Mouse (Mus musculus) myocyte (in vitro differentiated cells): ENCODE data around the gene Spon1.

Experiments used
- CEBPB ChIP-seq: IDR thresholded peaks from 2 replicates; pipeline ENCODE4 v1.6.1; 2011; ENCODE audit warnings: mild to moderate bottlenecking, moderate library complexity; ENCODE audit not compliant: poor library complexity, insufficient read depth, severe bottlenecking
- MAX ChIP-seq: IDR thresholded peaks from one replicate; pipeline ENCODE4 v1.6.1; 2011; ENCODE audit warnings: low read depth, mild to moderate bottlenecking, control low read depth

DNA sequence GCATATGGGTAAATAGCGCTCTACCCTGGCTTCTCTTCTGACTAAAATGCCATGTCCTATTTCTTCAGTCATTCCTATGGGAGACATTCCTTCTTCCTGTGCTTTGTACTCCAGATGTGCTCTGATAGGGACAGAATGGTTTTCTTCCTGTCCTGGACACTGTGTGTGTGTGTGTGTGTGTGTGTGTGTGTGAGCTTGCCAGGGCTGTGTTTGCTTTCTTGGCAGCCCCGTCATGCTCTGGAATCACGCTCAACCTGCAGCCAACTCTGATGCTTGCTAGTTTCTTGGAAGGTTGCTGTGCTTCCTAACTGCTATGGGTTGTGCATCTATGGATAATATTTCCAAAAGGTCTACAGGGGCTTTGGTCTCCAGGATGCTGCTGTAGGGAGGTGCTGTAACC lies 9.1 kb downstream of the Spon1 start:
- no peak for TF ChIP-seq CEBPB
- TF ChIP-seq MAX, result no peak
